In genomic region chr19:28989515-28989914, GRCm38 (mm10) we compare ENCODE assay signal across 9 mouse cellular contexts. TPM values are rescaled to one million over a fixed set of nuclear protein-coding genes. Genes with fewer than 3 reads are reported as not detected.
DNase-seq lines count a peak whose midpoint lies in the region; ATAC-seq and TF ChIP-seq lines count a peak whose summit lies in the region.
"Had no signal": no experiment of that assay in that cellular context is flagged by ENCODE, and none has a peak within 500 bp of the region (broad histone marks: within the 10 kb centered on the region; RNA-seq: fewer than 3 reads in every experiment).

No protein-coding gene starts in this region.

- ATAC-seq in CD4-positive, CD25-positive, alpha-beta regulatory T cell, adult 4 months, result no peak
- no peak for ATAC-seq in neural tube, embryonic 11.5 days (ENCODE audit: insufficient read depth, low FRiP score, low TSS enrichment)
- ATAC-seq in limb, embryonic 14.5 days (ENCODE audit: low FRiP score, low read depth), result no peak
- no peak for ATAC-seq in stomach, embryonic 15.5 days (ENCODE audit: insufficient read depth, low FRiP score, low read depth)

- H3K4me3 ChIP-seq in neural tube, embryonic 11.5 days (ENCODE audit: low read depth, low read length), result peak overlapping the region; percentile 94
- peak overlapping the region; percentile 96 for H3K4me3 ChIP-seq in limb, embryonic 14.5 days (replicated peaks; ENCODE audit: low read length)
- peak overlapping the region; percentile 94 for H3K4me3 ChIP-seq in stomach, embryonic 15.5 days (replicated peaks)

- H3K9me3 ChIP-seq in neural tube, embryonic 11.5 days (ENCODE audit: control insufficient read depth, low read length), result no peaks in the 10 kb centered on the region
- no peaks in the 10 kb centered on the region for H3K9me3 ChIP-seq in limb, embryonic 14.5 days (ENCODE audit: control insufficient read depth, low read length)
- no peaks in the 10 kb centered on the region for H3K9me3 ChIP-seq in stomach, embryonic 15.5 days

- H3K27me3 ChIP-seq in neural tube, embryonic 11.5 days (ENCODE audit: control insufficient read depth, insufficient read depth, low read length), result no peaks in the 10 kb centered on the region
- H3K27me3 ChIP-seq in limb, embryonic 14.5 days (ENCODE audit: control insufficient read depth, insufficient read depth, low read length), result no peaks in the 10 kb centered on the region
- H3K27me3 ChIP-seq in stomach, embryonic 15.5 days (replicated peaks), result no peaks in the 10 kb centered on the region

- peak overlapping the region; percentile 74 for H3K4me2 ChIP-seq in neural tube, embryonic 11.5 days (ENCODE audit: low read depth)
- peak overlapping the region; percentile 51 for H3K4me2 ChIP-seq in limb, embryonic 14.5 days (replicated peaks; ENCODE audit: low read depth, low read length, severe bottlenecking)
- peak overlapping the region; percentile 55 for H3K4me2 ChIP-seq in stomach, embryonic 15.5 days

- peak; percentile 18 for DNase-seq in CD4-positive, CD25-positive, alpha-beta regulatory T cell, adult 2 months (ENCODE audit: low read depth, low spot score)
- no peak for DNase-seq in neural tube, embryonic 11.5 days (ENCODE audit: low spot score)
- DNase-seq in neural tube, embryonic 10.5 days (ENCODE audit: extremely low spot score, low spot score), result no peak
- no peak for DNase-seq in limb, embryonic 14.5 days (ENCODE audit: low spot score)
- DNase-seq in right cerebral cortex, postnatal 10 days (ENCODE audit: low spot score in 2 of 2), result no peak
- DNase-seq in adrenal gland, adult 18-20 months (ENCODE audit: low spot score in 2 of 2), result no peak

- TF ChIP-seq POLR2A in limb, embryonic 14.5 days (IDR thresholded peaks at IDR 0.05; ENCODE audit: borderline replicate concordance, extremely low read depth, insufficient read depth, insufficient read length), result no peak

- peaks cover 8% of the 10 kb centered on the region; the same call in 1 of the 2 replicates for H3K4me1 ChIP-seq in neural tube, embryonic 11.5 days (ENCODE audit: control insufficient read depth, insufficient read depth, low read length)
- 0 out of 2 replicates have a peak, but pooled peaks cover 5% of the 10 kb centered on the region for H3K4me1 ChIP-seq in limb, embryonic 14.5 days (ENCODE audit: control insufficient read depth, insufficient read depth, low read length)
- H3K4me1 ChIP-seq in stomach, embryonic 15.5 days, result 0 out of 2 replicates have a peak, but pooled peaks cover 5% of the 10 kb centered on the region

- WGBS in neural tube, embryonic 11.5 days, result 71% methylated on average over 8 of the region's 8 CpGs
- 61% methylated on average over 8 of the region's 8 CpGs for WGBS in limb, embryonic 14.5 days
- WGBS in stomach, embryonic 15.5 days, result 30% methylated on average over 8 of the region's 8 CpGs

- no peak overlapping the region for H3K27ac ChIP-seq in neural tube, embryonic 11.5 days (ENCODE audit: low read depth, low read length)
- peak overlapping the region; percentile 81; the same call in 1 of the 2 replicates for H3K27ac ChIP-seq in limb, embryonic 14.5 days (replicated peaks; ENCODE audit: low read depth, low read length)
- peak overlapping the region; percentile 91 for H3K27ac ChIP-seq in stomach, embryonic 15.5 days

- peak overlapping the region; percentile 92 for H3K9ac ChIP-seq in neural tube, embryonic 11.5 days (ENCODE audit: low read length)
- peak overlapping the region; percentile 86 for H3K9ac ChIP-seq in limb, embryonic 14.5 days (ENCODE audit: low read depth, low read length, severe bottlenecking)
- peak overlapping the region; percentile 72; the same call in 1 of the 2 replicates for H3K9ac ChIP-seq in stomach, embryonic 15.5 days

- 0 out of 2 replicates have a peak, but pooled peaks cover 2% of the 10 kb centered on the region for H3K36me3 ChIP-seq in neural tube, embryonic 11.5 days (ENCODE audit: control insufficient read depth, insufficient read depth, low read length)
- peaks cover 13% of the 10 kb centered on the region for H3K36me3 ChIP-seq in limb, embryonic 14.5 days (ENCODE audit: control insufficient read depth, insufficient read depth, low read length)
- H3K36me3 ChIP-seq in stomach, embryonic 15.5 days, result no peaks in the 10 kb centered on the region

RNA-seq across cellular contexts. Expression of gene Cdc37l1, which starts 0.6 kb away (rescaled TPM):
- polyA plus RNA-seq in CD4-positive, CD25-positive, alpha-beta regulatory T cell, adult 4 months (2017; shearing (Covaris generic)), result 10 to 100 TPM; 36.0 to 40.7 TPM
- polyA plus RNA-seq in neural tube, embryonic 11.5 days (2014; fragmentation: Nextera tagmentation; extraction: Ambion mirVana), result 51.8 and 53.0 TPM in 2 replicates
- 32.1 and 35.8 TPM in 2 replicates for polyA plus RNA-seq in limb, embryonic 14.5 days (2012; rRNA removed)
- 39.6 and 47.8 TPM in 2 replicates for polyA plus RNA-seq in limb, embryonic 14.5 days (2014; fragmentation: Nextera tagmentation; extraction: Ambion mirVana)
- 33.5 and 33.9 TPM in 2 replicates for polyA plus RNA-seq in stomach, embryonic 15.5 days (2015; fragmentation: Nextera tagmentation; extraction: Ambion mirVana)
- total RNA-seq in adrenal gland, adult 18-20 months (2021), result 10 to 100 TPM; 44.6 to 50.4 TPM

RNA-seq across cellular contexts. Expression of gene 4430402I18Rik, which starts 21.9 kb away (rescaled TPM):
- 1 to 10 TPM in 1 of 2 experiments, not detected in 1; 1.6 TPM for polyA plus RNA-seq in CD4-positive, CD25-positive, alpha-beta regulatory T cell, adult 4 months (2017; shearing (Covaris generic))
- 0.20 and 0.60 TPM in 2 replicates for polyA plus RNA-seq in neural tube, embryonic 11.5 days (2014; fragmentation: Nextera tagmentation; extraction: Ambion mirVana)
- 0.59 and 1.0 TPM in 2 replicates for polyA plus RNA-seq in limb, embryonic 14.5 days (2012; rRNA removed)
- polyA plus RNA-seq in limb, embryonic 14.5 days (2014; fragmentation: Nextera tagmentation; extraction: Ambion mirVana), result 1.0 and 1.5 TPM in 2 replicates
- polyA plus RNA-seq in stomach, embryonic 15.5 days (2015; fragmentation: Nextera tagmentation; extraction: Ambion mirVana), result 0.85 and 1.9 TPM in 2 replicates
- 10 to 100 TPM in 1 of 2 experiments, 1 to 10 TPM in 1; 3.4 to 14.2 TPM for total RNA-seq in adrenal gland, adult 18-20 months (2021)
- total RNA-seq: common myeloid progenitor, adult 5-6 weeks had no signal

RNA-seq across cellular contexts. Expression of gene Plpp6, which starts 25.8 kb away (rescaled TPM):
- polyA plus RNA-seq in CD4-positive, CD25-positive, alpha-beta regulatory T cell, adult 4 months (2017; shearing (Covaris generic)), result 1 to 10 TPM; 1.3 TPM
- 8.6 and 9.3 TPM in 2 replicates for polyA plus RNA-seq in neural tube, embryonic 11.5 days (2014; fragmentation: Nextera tagmentation; extraction: Ambion mirVana)
- polyA plus RNA-seq in limb, embryonic 14.5 days (2012; rRNA removed), result 5.8 and 6.8 TPM in 2 replicates
- 9.4 and 9.6 TPM in 2 replicates for polyA plus RNA-seq in limb, embryonic 14.5 days (2014; fragmentation: Nextera tagmentation; extraction: Ambion mirVana)
- polyA plus RNA-seq in stomach, embryonic 15.5 days (2015; fragmentation: Nextera tagmentation; extraction: Ambion mirVana), result 10.3 and 10.7 TPM in 2 replicates
- 10 to 100 TPM; 26.7 to 42.6 TPM for total RNA-seq in adrenal gland, adult 18-20 months (2021)

RNA-seq across cellular contexts. Expression of gene Ak3, which starts 58.2 kb away (rescaled TPM):
- polyA plus RNA-seq in CD4-positive, CD25-positive, alpha-beta regulatory T cell, adult 4 months (2017; shearing (Covaris generic)), result 10 to 100 TPM; 15.3 to 16.8 TPM
- polyA plus RNA-seq in neural tube, embryonic 11.5 days (2014; fragmentation: Nextera tagmentation; extraction: Ambion mirVana), result 78.7 and 82.7 TPM in 2 replicates
- 33.9 and 36.0 TPM in 2 replicates for polyA plus RNA-seq in limb, embryonic 14.5 days (2012; rRNA removed)
- polyA plus RNA-seq in limb, embryonic 14.5 days (2014; fragmentation: Nextera tagmentation; extraction: Ambion mirVana), result 83.9 and 84.8 TPM in 2 replicates
- 107 and 115 TPM in 2 replicates for polyA plus RNA-seq in stomach, embryonic 15.5 days (2015; fragmentation: Nextera tagmentation; extraction: Ambion mirVana)
- 100 to 1,000 TPM; 132 to 214 TPM for total RNA-seq in adrenal gland, adult 18-20 months (2021)
